Mouse (Mus musculus) layer of hippocampus, postnatal 25 days (tissue): ENCODE measurements around the gene Fads1. TPM values are rescaled to one million over a fixed set of nuclear protein-coding genes. Genes with fewer than 3 reads are reported as not detected.

Experiments
- DNase-seq, 2 experiments: peaks; one replicate each; pipeline ENCODE4 v3.0.0; 2022; ENCODE audit warnings: mixed read lengths in 2 of 2, low spot score in 1 of 2; ENCODE audit errors: extremely low spot score in 1 of 2
- microRNA-seq, 2 experiments: library from miRNA; unstranded; fragments of <30 nt; microRNA quantifications; one replicate each; pipeline ENCODE4 v1.2.0; 2021
- total RNA-seq, 2 experiments: library from RNA; stranded (reverse); gene quantifications; 2 replicates each; pipeline ENCODE4 v1.2.3; 2021

Gene Fads1
- total RNA-seq, 2 experiments from 2014 or later = 181 to 195 TPM

DNA sequence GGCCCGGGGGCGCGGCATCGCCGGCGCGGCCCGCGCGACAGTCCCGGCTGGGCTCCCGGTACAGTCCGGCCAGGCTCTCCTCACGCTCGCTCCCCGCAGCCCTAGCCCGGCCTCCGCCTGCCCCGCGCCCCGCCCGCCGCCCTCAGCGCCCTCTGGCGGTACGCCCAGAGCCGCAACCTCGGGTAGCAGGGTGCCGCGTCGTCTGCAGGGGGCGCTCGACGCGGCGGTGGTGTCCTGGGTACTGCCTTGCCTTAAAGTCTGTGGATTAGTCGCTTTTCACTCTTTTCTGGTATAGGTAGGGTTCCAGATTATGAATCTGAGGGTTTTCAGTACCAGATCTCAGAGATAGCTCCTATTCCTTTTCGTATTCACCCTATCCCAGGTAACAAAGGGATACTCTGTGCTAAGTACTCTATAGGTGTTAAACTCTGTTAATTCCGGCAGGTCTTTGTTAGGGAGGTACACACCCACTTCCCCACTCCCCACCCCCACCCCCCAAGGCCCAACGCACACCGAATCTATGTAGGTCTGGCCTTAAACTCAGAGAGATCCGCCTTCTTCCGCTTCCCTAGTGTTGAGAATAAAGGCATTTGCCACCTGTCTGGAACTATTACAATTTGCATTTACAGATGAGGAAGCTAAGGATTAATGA lies 58.1 kb downstream of the Fads1 start, which contains the start of gene Myrf:
TSS of gene Myrf (minus strand) at position 95 of the 652 bp plus-strand sequence.
- peak; percentile 65 to 70 for DNase-seq

DNA sequence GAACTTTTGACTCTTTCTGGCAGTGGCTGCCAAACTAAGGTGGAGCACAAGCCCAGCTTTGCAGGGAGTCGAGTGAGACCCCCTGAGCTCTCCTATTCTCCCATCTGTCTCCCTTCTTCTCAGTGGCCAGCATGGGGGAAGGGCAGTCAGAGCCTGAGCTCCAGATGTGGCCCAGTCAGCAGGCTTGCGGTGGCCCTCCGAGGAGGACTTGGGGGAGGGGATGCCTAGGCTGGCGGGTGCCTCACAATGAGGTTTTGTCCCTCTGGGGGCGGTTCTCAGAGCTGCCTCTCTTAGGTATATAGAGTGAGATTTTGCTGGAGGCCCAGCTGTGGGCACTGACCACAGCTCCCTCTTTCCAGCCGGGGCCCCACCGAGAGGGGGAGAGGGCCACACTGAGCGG lies 60.2 kb downstream of the Fads1 start:
- DNase-seq = peak in 1 of 2 experiments; percentile 21

DNA sequence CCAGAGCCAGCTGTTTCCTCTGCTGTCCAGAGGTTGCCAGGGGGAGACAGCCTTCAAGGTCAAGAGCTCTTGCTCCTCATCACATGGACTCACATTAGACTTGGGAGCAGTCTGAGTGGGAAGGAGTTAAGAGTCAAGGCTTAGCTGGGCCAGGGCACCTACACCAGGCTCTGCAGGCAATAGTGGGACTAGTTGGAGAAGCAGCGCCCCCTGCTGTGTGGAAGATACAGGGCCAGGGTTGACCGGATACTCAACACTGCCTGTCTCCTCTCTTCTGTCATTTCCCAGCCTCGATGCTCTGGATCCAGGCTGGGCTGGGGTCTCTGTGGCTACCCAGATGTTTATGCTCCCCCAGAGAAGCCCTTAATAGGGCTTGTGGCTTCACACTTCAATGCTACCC lies 61.5 kb downstream of the Fads1 start:
- peak; percentile 53 to 78 for DNase-seq

Small RNAs within 50 kb of the gene (microRNA-seq; reads per million reads assigned to microRNA genes)
- 0 to 0.92 reads per million in 2 experiments for gene Mir6993

Other genes starting within 250 kb of the Fads1 start
- gene Fth1, start 202.3 kb upstream of the Fads1 start, total RNA-seq = 1,000 to 10,000 TPM; 2,794 to 3,082 TPM
- under 1 TPM; 0.85 to 0.96 TPM for gene Best1, start 181.3 kb upstream of the Fads1 start, total RNA-seq
- 1 to 10 TPM; 9.3 TPM for gene Rab3il1, start 181.2 kb upstream of the Fads1 start, total RNA-seq
- 10 to 100 TPM; 26.3 to 27.9 TPM for gene Fads3, start 141.3 kb upstream of the Fads1 start, total RNA-seq
- gene Fads2, start 81.1 kb upstream of the Fads1 start, total RNA-seq = 100 to 1,000 TPM; 164 to 182 TPM
- gene Tmem258, start 21.1 kb downstream of the Fads1 start, total RNA-seq = 10 to 100 TPM; 84.3 to 92.4 TPM
- 1 to 10 TPM; 9.1 to 9.4 TPM for gene Fen1, start 21.3 kb downstream of the Fads1 start, total RNA-seq
- gene Myrf, start 57.9 kb downstream of the Fads1 start, total RNA-seq = 10 to 100 TPM; 30.5 to 32.4 TPM
- 100 to 1,000 TPM; 121 to 142 TPM for gene Dagla, start 122.0 kb downstream of the Fads1 start, total RNA-seq
- 100 to 1,000 TPM; 258 to 328 TPM for gene Syt7, start 206.2 kb downstream of the Fads1 start, total RNA-seq